Mouse (Mus musculus): ENCODE results near the gene Ptdss2.

Gene Ptdss2

DNA sequence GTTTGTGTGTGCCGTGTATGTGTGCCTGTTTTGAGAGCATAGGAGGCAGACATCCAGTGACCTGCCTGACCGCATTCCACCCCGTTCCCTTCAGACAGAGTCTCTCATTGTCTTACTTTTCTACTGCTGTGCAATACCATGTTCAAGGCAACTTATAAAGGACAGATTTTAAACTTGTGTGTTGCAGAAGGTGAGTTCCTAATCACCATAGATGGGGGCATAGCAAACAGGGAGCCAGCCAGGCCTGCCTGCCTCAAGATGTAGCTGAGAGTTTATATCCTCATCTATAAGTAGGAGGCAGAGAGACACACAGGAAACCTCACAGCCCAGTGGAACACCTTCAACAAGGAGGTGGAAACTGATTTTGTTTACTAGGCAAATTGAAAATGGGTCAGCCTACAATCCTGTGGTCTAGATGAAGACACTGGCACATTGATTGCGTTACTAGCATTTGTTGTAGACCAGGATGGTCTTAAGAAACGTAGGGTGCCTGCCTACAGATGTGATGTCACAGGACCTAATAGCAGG, 51.2 kb downstream of the Ptdss2 start:
- DNase-seq, result no peak

- DNase-seq, result no peak
These were observed 52.9 kb downstream of the Ptdss2 start for GRCm38 (mm10) chr7:141175068-141175467.

GRCm38 (mm10) chr7:141176173-141176572, 54.0 kb downstream of the Ptdss2 start:
- DNase-seq, result peak; percentile 94

DNA sequence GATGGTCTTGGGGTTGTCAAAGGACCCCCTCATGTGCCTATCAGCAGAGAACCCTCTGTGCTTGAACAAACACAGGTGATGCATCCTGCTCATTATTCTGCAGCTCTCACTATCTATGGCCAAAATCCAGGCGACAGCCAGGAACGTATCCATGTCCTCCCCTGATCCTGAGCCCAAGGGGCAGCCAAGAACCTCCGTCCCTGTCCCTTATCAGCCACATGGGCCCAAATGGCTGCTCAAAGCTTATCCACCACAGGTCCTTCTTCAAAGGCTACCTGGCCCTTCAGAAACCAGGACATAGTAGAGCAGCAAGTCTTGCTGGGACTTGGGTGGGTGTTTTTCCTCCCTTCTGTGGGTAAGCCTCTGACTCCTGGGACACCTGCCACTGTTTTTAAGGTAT, 66.0 kb downstream of the Ptdss2 start:
- no peak for DNase-seq

DNA sequence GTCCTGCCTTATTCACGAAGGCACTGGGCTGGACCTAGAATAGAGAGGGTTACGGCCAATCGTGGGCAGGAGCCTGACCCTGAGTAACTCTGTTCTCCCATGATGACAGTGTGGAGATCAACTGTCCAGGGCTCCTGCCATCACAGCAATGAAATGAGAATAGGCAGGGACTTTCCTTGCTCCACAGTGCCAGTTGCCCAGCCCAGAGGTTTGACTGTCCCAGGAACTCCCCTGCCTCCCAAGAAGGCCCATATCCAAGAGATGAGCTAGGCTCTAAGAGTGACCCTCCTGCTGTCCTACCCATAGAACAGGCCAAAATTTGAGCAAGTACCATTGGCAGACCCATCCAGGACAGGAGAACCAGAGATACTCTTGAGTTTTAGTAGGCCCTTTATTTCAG, 66.6 kb downstream of the Ptdss2 start:
- DNase-seq, result no peak

GRCm38 (mm10) chr7:141190220-141190619, 68.0 kb downstream of the Ptdss2 start:
- no peak for DNase-seq

- DNase-seq, result no peak
These were observed 68.9 kb downstream of the Ptdss2 start for GRCm38 (mm10) chr7:141191036-141191435.

GRCm38 (mm10) chr7:141191796-141192685, 69.9 kb downstream of the Ptdss2 start:
- DNase-seq, result peak; percentile 26 to 40

DNA sequence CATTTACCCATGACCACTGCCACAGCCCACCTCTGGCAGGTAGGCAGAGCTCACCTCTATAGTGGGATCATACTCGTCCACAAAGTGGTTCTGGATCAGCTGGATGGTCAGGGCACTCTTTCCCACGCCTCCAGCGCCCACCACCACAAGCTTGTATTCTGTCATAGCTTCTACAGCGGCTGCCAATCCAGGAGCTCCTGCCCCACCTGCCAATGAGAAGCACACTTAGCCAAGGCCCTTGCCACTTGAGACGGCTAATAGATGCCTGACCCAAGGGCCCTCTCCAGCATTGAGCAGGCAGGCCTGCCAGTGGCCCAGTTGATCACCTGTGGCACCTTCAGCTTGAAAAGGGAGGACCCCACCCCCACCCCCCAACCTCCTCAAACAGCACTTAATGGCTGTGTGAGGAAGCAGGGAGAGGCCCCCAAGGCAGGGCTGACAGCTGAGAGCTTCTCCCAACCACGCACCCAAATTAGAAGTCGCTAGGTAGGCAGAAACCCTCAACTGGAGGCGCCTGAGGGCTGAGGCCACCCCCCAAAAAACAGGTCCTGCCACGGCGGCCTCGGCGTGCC, 70.7 kb downstream of the Ptdss2 start:
- DNase-seq, result peak; percentile 22 to 32

GRCm38 (mm10) chr7:141193348-141193856, 71.2 kb downstream of the Ptdss2 start:
- peak in 1 of 2 experiments; percentile 64 for DNase-seq

DNA sequence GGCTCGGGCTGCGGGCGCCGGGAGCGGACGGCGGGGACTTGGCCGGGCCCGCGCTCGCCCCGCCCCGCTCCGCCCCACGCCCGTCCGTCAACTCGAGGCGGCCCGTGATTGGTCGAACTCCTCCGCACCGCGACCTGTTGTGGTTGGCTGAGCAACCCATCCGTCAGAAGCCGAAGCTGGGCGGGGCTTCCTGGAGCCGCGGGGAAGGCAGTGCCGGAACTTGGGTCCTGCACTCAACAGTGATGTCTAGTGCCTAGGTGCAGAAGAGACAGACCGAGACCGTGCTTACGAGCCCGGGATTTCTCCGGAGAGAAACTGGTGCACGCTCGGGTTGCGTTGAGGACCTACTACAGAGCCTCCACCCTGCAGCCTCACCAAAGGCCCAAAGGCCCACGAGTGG, 71.8 kb downstream of the Ptdss2 start, which contains the start of the genes Hras and Lrrc56:
Hras (minus strand) TSS at position 58 of the 400 bp plus-strand sequence.
Lrrc56 (plus strand) TSS at position 210 of the 400 bp plus-strand sequence.
- peak; percentile 99 for DNase-seq

DNA sequence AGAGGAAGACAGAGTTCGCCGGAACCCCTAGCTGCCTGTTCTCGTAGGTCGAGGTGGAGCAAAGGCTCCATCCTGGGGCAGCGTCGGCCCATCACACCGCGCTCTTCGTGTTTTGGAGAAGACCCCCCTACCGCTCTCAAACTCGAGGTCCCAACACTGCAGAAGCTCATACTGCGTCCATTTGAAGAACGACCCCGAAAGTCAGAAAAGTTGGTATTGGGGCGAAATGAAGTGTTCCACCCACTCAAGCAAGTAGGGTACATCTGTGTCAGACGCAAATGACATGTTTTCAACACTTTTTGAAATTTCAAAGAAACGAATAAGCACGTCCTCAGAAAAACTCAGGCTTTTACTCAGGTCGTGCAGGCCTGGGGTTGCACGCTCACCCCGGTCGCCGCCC, 72.2 kb downstream of the Ptdss2 start:
- no peak for DNase-seq

DNA sequence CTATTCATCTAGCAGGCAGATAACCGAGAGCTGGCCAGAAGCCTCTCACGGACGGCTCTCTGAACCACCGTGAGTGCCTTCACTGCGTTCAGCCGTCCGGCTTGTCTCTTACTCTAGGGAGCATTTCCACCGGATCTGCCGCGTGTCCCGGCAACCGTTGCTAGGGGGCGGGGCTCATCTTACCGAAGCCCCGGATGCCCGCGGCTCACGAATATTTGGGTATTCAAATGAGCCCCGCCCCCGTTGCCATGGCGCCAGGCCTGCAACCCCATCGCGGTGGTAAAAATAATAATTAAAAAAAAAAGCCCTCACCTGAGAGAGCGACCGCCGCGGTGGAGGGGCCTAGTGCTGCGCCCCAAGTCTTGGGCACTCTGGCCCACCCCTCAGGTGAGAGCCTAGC, 72.6 kb downstream of the Ptdss2 start:
- peak; percentile 85 to 93 for DNase-seq

- DNase-seq, result no peak
These were observed 73.6 kb downstream of the Ptdss2 start for GRCm38 (mm10) chr7:141195754-141196153.

GRCm38 (mm10) chr7:141196619-141197282, 74.6 kb downstream of the Ptdss2 start:
- DNase-seq, result no peak

DNA sequence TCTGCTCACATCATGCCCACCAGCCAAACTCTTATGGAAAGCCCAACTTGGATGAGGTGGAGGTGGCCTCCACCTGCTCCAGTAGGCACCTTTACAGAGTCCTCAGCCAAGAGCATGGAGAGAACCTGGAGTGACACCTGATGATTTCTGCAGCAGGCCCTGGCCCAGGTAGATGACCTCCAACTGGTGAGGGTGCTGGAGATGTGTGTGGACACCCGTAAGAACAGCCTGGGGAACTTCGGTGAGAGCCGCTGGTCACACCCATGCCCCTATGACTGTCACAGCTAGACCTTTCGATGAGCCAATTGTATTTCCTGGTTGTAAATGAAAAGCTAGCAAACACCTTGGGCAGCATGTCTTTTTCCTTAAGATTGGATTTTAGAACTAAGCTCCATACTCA, 75.9 kb downstream of the Ptdss2 start:
- DNase-seq, result no peak

- DNase-seq, result no peak
These were observed 82.4 kb downstream of the Ptdss2 start for GRCm38 (mm10) chr7:141204546-141204945.

DNA sequence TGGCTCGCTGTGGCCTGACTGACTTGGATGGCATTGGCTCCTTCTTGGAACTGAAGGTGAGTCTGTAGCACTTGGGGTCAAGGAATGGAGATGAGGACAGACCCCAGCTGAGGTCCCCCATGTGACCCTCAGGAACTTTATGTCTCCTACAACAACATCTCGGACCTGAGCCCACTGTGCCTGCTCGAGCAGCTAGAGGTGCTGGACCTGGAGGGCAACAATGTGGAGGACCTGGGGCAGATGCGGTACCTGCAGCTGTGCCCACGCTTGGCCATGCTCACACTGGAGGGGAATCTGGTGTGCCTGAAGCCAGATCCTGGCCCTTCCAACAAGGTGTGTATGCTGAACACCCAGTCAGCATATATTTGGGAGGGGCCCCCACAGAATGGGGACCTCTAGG, 83.3 kb downstream of the Ptdss2 start:
- DNase-seq, result no peak

DNA sequence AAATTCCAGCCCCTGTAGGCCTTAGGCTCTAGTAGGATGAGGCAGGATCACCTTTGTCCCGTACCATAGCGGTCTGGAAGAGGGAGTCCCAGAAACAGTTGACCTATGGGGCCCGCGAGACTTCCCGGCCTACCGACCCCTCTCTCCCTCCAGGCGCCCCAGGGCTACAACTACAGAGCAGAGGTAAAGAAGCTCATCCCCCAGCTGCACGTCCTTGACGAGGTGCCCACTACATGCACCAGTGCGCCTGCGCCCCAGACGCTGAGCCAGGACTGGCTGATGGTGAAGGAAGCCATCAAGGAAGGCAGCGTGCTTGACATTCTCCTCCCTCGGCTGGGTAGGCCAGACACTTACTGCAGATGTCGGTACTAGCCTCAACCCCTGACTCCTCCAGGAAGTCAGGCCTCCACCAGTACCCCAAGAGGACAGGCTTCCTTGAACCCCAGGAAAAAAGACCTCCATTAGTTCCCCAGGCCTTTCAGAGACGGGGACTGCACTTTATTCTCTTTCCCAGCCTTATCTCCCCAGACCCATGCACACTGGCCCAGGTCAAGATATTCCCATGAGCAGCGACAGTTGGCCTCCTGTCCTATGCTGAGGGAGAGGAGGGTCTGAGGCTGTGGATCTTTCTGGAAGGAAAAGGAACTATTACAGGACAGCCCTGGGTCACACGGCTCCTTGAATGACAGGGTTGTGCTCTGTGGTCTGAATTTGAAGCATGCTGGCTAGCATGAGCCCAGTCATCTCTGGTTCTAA, 84.2 kb downstream of the Ptdss2 start:
- DNase-seq, result no peak
